Mouse (Mus musculus): ENCODE data around the gene Dlx1.

Gene Dlx1

GRCm38 (mm10) chr2:71545882-71546639 is 18.1 kb downstream of the Dlx1 start:
- DNase-seq (ENCODE audit: low spot score in 2 of 2), result peak in 1 of 2 experiments; percentile 70

GRCm38 (mm10) chr2:71546640-71547071 is 18.7 kb downstream of the Dlx1 start, which contains the start of gene Dlx2:
Gene Dlx2 (minus strand): TSS chr2:71546754.
- DNase-seq (ENCODE audit: low spot score in 2 of 2), result no peak

- DNase-seq (ENCODE audit: low spot score in 2 of 2), result peak; percentile 71 to 90
Observed at GRCm38 (mm10) chr2:71547829-71548228, 19.9 kb downstream of the Dlx1 start.

GRCm38 (mm10) chr2:71550330-71550729 is 22.4 kb downstream of the Dlx1 start:
- no peak for DNase-seq (ENCODE audit: low spot score in 2 of 2)

- no peak for DNase-seq (ENCODE audit: low spot score in 2 of 2)
Observed at GRCm38 (mm10) chr2:71551704-71552103, 23.8 kb downstream of the Dlx1 start.

GRCm38 (mm10) chr2:71556071-71556470 is 28.2 kb downstream of the Dlx1 start:
- no peak for DNase-seq (ENCODE audit: low spot score in 2 of 2)

- no peak for DNase-seq (ENCODE audit: low spot score in 2 of 2)
Observed at GRCm38 (mm10) chr2:71566466-71566865, 38.6 kb downstream of the Dlx1 start.

GRCm38 (mm10) chr2:71573736-71574135 is 45.8 kb downstream of the Dlx1 start:
- no peak for DNase-seq (ENCODE audit: low spot score in 2 of 2)

GRCm38 (mm10) chr2:71577059-71577458 is 49.1 kb downstream of the Dlx1 start:
- no peak for DNase-seq (ENCODE audit: low spot score in 2 of 2)

GRCm38 (mm10) chr2:71580632-71581466 is 52.9 kb downstream of the Dlx1 start:
- peak; percentile 48 to 74 for DNase-seq (ENCODE audit: low spot score in 2 of 2)

GRCm38 (mm10) chr2:71581488-71581887 is 53.6 kb downstream of the Dlx1 start:
- DNase-seq (ENCODE audit: low spot score in 2 of 2), result no peak
